ENCODE assay signal across 28 mouse cellular contexts in the genomic region with DNA sequence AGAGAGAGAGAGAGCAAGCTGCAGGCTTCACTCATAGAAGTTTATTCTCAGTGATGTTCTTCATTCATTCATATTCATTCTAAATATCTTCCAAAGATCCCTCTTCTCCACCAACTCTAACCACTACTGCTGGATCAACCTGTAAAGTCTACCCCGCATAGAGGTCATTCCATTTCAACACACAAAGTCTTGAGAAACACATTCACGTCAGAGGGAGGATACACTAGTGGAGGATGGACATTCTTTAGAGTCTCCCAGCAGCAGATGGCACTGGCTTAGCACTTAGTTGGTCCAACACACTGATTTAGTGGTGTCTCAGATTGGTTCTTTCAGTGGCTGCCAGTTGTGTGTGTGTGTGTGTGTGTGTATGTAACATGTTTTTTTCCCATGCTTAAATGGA.
"Had no signal": no experiment of that assay in that cellular context is flagged by ENCODE, and none has a peak within 500 bp of the region (broad histone marks: within the 10 kb centered on the region; RNA-seq: fewer than 3 reads in every experiment).

No protein-coding gene starts in this region.

- DNase-seq: cerebellum, adult 2 months; cerebellum, adult 8-10 months; cerebellum, adult 9-10 months; cerebellum, adult 9-11 months; cerebellum, postnatal 10 days; cerebellum, postnatal 14 days; cerebellum, postnatal 25 days; cerebellum, postnatal 36 days; embryo, embryonic 11 days; forebrain, postnatal 0 days; gastrocnemius, adult 2 months; gastrocnemius, postnatal 10 days; gastrocnemius, postnatal 14 days; gastrocnemius, postnatal 25 days; gastrocnemius, postnatal 36 days; heart, adult 18-20 months; heart, adult 2 months had no signal

- H3K27me3 ChIP-seq: embryonic facial prominence, embryonic 15.5 days; forebrain, embryonic 12.5 days; forebrain, embryonic 13.5 days; forebrain, embryonic 15.5 days had no signal

- ATAC-seq: forebrain, embryonic 13.5 days; forebrain, embryonic 14.5 days; forebrain, embryonic 15.5 days; forebrain, embryonic 16.5 days; forebrain, postnatal 0 days had no signal

- H3K36me3 ChIP-seq: embryonic facial prominence, embryonic 10.5 days; embryonic facial prominence, embryonic 12.5 days; embryonic facial prominence, embryonic 13.5 days; embryonic facial prominence, embryonic 15.5 days; forebrain, embryonic 10.5 days; forebrain, embryonic 12.5 days; forebrain, embryonic 15.5 days had no signal

- H3K9ac ChIP-seq: embryonic facial prominence, embryonic 12.5 days; embryonic facial prominence, embryonic 13.5 days; embryonic facial prominence, embryonic 15.5 days; forebrain, embryonic 12.5 days; forebrain, embryonic 13.5 days; forebrain, embryonic 15.5 days; forebrain, postnatal 0 days had no signal

- H3K9me3 ChIP-seq: embryonic facial prominence, embryonic 10.5 days; embryonic facial prominence, embryonic 12.5 days; embryonic facial prominence, embryonic 13.5 days; embryonic facial prominence, embryonic 15.5 days; forebrain, embryonic 10.5 days; forebrain, embryonic 13.5 days; forebrain, embryonic 15.5 days had no signal

- H3K4me3 ChIP-seq: embryonic facial prominence, embryonic 10.5 days; embryonic facial prominence, embryonic 12.5 days; embryonic facial prominence, embryonic 13.5 days; embryonic facial prominence, embryonic 15.5 days; erythroblast, embryonic 14.5 days; forebrain, embryonic 10.5 days; forebrain, embryonic 12.5 days; forebrain, embryonic 13.5 days; forebrain, embryonic 15.5 days; gastrocnemius, adult 2 months; heart, adult 2 months had no signal

- H3K27ac ChIP-seq: embryonic facial prominence, embryonic 10.5 days; embryonic facial prominence, embryonic 12.5 days; embryonic facial prominence, embryonic 13.5 days; embryonic facial prominence, embryonic 15.5 days; forebrain, embryonic 10.5 days; forebrain, embryonic 12.5 days; forebrain, embryonic 13.5 days; forebrain, embryonic 15.5 days; gastrocnemius, adult 2 months; heart, adult 2 months had no signal

- H3K4me2 ChIP-seq: embryonic facial prominence, embryonic 12.5 days; embryonic facial prominence, embryonic 13.5 days; embryonic facial prominence, embryonic 15.5 days; forebrain, embryonic 12.5 days; forebrain, embryonic 13.5 days; forebrain, embryonic 15.5 days had no signal
